In genomic region chr7:120982200-120982841, GRCm38 (mm10) we compare ENCODE assay signal across 8 mouse cellular contexts. TPM values are rescaled to one million over a fixed set of nuclear protein-coding genes. Genes with fewer than 3 reads are reported as not detected.
A peak's percentile ranks its signal among the peaks of the same experiment; 100 is the strongest.
DNase-seq lines count a peak whose midpoint lies in the region; ATAC-seq lines count a peak whose summit lies in the region.

Gene Cdr2 (minus strand): TSS chr7:120982312.
Gene Mfsd13b (plus strand): TSS chr7:120982509.

- DNase-seq in CD4-positive, CD25-positive, alpha-beta regulatory T cell, adult 2 months (ENCODE audit: low read depth, low spot score) = peak; percentile 97
- peak; percentile 84 for DNase-seq in fat pad, adult 2 months (ENCODE audit: extremely low read depth, low read depth, low spot score)
- peak; percentile 94 for DNase-seq in kidney, postnatal 10 days
- peak; percentile 94 for DNase-seq in natural killer cell, adult 2 months (ENCODE audit: low spot score in 2 of 2)

- H3K4me2 ChIP-seq in heart, embryonic 13.5 days = peak within 1 kb of the TSS; percentile 76
- H3K4me2 ChIP-seq in liver, embryonic 12.5 days = peak within 1 kb of the TSS; percentile 93
- H3K4me2 ChIP-seq in stomach, embryonic 15.5 days = peak within 1 kb of the TSS; percentile 85

- no peaks in the 10 kb centered on the region for H3K36me3 ChIP-seq in heart, embryonic 13.5 days
- H3K36me3 ChIP-seq in liver, embryonic 12.5 days = peaks cover 8% of the 10 kb centered on the region; the same call in 1 of the 2 replicates
- no peaks in the 10 kb centered on the region for H3K36me3 ChIP-seq in stomach, embryonic 15.5 days

- ATAC-seq in heart, embryonic 13.5 days (ENCODE audit: extremely low read depth, insufficient number of reproducible peaks, low FRiP score, low TSS enrichment) = peak; percentile 92
- peak; percentile 88 for ATAC-seq in liver, embryonic 12.5 days
- peak; percentile 95 for ATAC-seq in stomach, embryonic 15.5 days (ENCODE audit: insufficient read depth, low FRiP score, low read depth)

- H3K27me3 ChIP-seq in heart, embryonic 13.5 days (replicated peaks) = no peaks in the 10 kb centered on the region
- peaks cover 13% of the 10 kb centered on the region; the same call in 1 of the 2 replicates for H3K27me3 ChIP-seq in liver, embryonic 12.5 days (replicated peaks)
- no peaks in the 10 kb centered on the region for H3K27me3 ChIP-seq in stomach, embryonic 15.5 days (replicated peaks)

- H3K9ac ChIP-seq in heart, embryonic 13.5 days = peak within 1 kb of the TSS; percentile 95
- H3K9ac ChIP-seq in liver, embryonic 12.5 days = peak within 1 kb of the TSS; percentile 98
- peak within 1 kb of the TSS; percentile 76 for H3K9ac ChIP-seq in stomach, embryonic 15.5 days

- under 1% methylated on average over 46 of the region's 46 CpGs for WGBS in heart, embryonic 13.5 days
- WGBS in liver, embryonic 12.5 days (ENCODE audit: insufficient replicate concordance) = under 1% methylated on average over 46 of the region's 46 CpGs
- WGBS in stomach, embryonic 15.5 days = under 1% methylated on average over 46 of the region's 46 CpGs

- H3K4me1 ChIP-seq in brown adipose tissue, adult 24 weeks (ENCODE audit: control insufficient read depth, insufficient read depth, insufficient read length, low read length) = peaks cover 4% of the 10 kb centered on the region; the same call in 1 of the 2 replicates
- H3K4me1 ChIP-seq in heart, embryonic 13.5 days = peaks cover 36% of the 10 kb centered on the region
- peaks cover 37% of the 10 kb centered on the region for H3K4me1 ChIP-seq in liver, embryonic 12.5 days
- no peaks in the 10 kb centered on the region for H3K4me1 ChIP-seq in stomach, embryonic 15.5 days

- peak within 1 kb of the TSS; percentile 75 for H3K4me3 ChIP-seq in brown adipose tissue, adult 24 weeks (ENCODE audit: insufficient read depth, low read depth, low read length)
- H3K4me3 ChIP-seq in heart, embryonic 13.5 days = peak within 1 kb of the TSS; percentile 92
- peak within 1 kb of the TSS; percentile 95 for H3K4me3 ChIP-seq in liver, embryonic 12.5 days
- H3K4me3 ChIP-seq in stomach, embryonic 15.5 days (replicated peaks) = peak within 1 kb of the TSS; percentile 98

- H3K27ac ChIP-seq in brown adipose tissue, adult 24 weeks (replicated peaks; ENCODE audit: low read depth, low read length) = peak within 1 kb of the TSS; percentile 91
- H3K27ac ChIP-seq in heart, embryonic 13.5 days (replicated peaks) = peak within 1 kb of the TSS; percentile 84
- peak within 1 kb of the TSS; percentile 98 for H3K27ac ChIP-seq in liver, embryonic 12.5 days
- H3K27ac ChIP-seq in stomach, embryonic 15.5 days = peak within 1 kb of the TSS; percentile 64

- H3K9me3 ChIP-seq in heart, embryonic 13.5 days = no peaks in the 10 kb centered on the region
- H3K9me3 ChIP-seq in liver, embryonic 12.5 days (replicated peaks) = no peaks in the 10 kb centered on the region
- H3K9me3 ChIP-seq in stomach, embryonic 15.5 days = no peaks in the 10 kb centered on the region

RNA-seq across cellular contexts. Expression of gene Cdr2, which starts in this region (rescaled TPM):
- 6.5 and 8.6 TPM in 2 replicates for polyA plus RNA-seq in brown adipose tissue, adult 24 weeks (2012; ENCODE audit: insufficient read depth, insufficient read length, missing spikeins)
- polyA plus RNA-seq in heart, embryonic 13.5 days (2015; fragmentation: Nextera tagmentation; extraction: Ambion mirVana) = 11.4 and 13.6 TPM in 2 replicates
- 39.3 and 40.8 TPM in 2 replicates for polyA plus RNA-seq in liver, embryonic 12.5 days (2016; fragmentation: Nextera tagmentation; extraction: Ambion mirVana)
- 11.8 and 14.0 TPM in 2 replicates for polyA plus RNA-seq in stomach, embryonic 15.5 days (2015; fragmentation: Nextera tagmentation; extraction: Ambion mirVana)

RNA-seq across cellular contexts. Expression of gene Mfsd13b, which starts in this region (rescaled TPM):
- polyA plus RNA-seq in brown adipose tissue, adult 24 weeks (2012; ENCODE audit: insufficient read depth, insufficient read length, missing spikeins) = not detected in 2 replicates
- 0.12 TPM in 1 of 2 replicates, not detected in the other for polyA plus RNA-seq in heart, embryonic 13.5 days (2015; fragmentation: Nextera tagmentation; extraction: Ambion mirVana)
- polyA plus RNA-seq in liver, embryonic 12.5 days (2016; fragmentation: Nextera tagmentation; extraction: Ambion mirVana) = 0.18 TPM in 1 of 2 replicates, not detected in the other
- 0.39 and 0.50 TPM in 2 replicates for polyA plus RNA-seq in stomach, embryonic 15.5 days (2015; fragmentation: Nextera tagmentation; extraction: Ambion mirVana)

Comparison
In these comparisons a context has a peak if more than half of its experiments do, and no peak if none do; other contexts are left out.
1. Peak in every context shown above with its lines: DNase-seq, ATAC-seq, H3K4me3 ChIP-seq and H3K27ac ChIP-seq.